Mouse (Mus musculus) forebrain, embryonic 16.5 days (tissue): ENCODE data around the gene Tmbim7. TPM values are rescaled to one million over a fixed set of nuclear protein-coding genes. Genes with fewer than 3 reads are reported as not detected.

Experiments used
- ATAC-seq: fragments of 200-750 bp; cut with Nextera tagmentation; 2 replicates; pipeline ENCODE4 v1.8.0; 2017; ENCODE audit warnings: mild to moderate bottlenecking, moderate library complexity
- H3K27ac ChIP-seq: fragments of 300-500 bp; sonication (generic); 2 replicates; pipeline ENCODE4 v1.5.1; 2014; ENCODE audit warnings: low read length, control low read depth
- H3K27me3 ChIP-seq: fragments of 300-500 bp; sonication (generic); replicated peaks from 2 replicates; pipeline ENCODE4 v1.6.1; 2014; ENCODE audit warnings: low read length; ENCODE audit not compliant: control insufficient read depth, insufficient read depth
- H3K36me3 ChIP-seq: fragments of 300-500 bp; sonication (generic); 2 replicates; pipeline ENCODE4 v1.6.1; 2014; ENCODE audit not compliant: control insufficient read depth, insufficient read depth
- H3K4me1 ChIP-seq: fragments of 300-500 bp; sonication (generic); replicated peaks from 2 replicates; pipeline ENCODE4 v1.6.1; 2014; ENCODE audit warnings: low read length; ENCODE audit not compliant: control insufficient read depth, insufficient read depth
- H3K4me2 ChIP-seq: fragments of 300-500 bp; sonication (generic); 2 replicates; pipeline ENCODE4 v1.6.1; 2014; ENCODE audit warnings: mild to moderate bottlenecking, low read length, control low read depth
- H3K4me3 ChIP-seq: fragments of 300-500 bp; sonication (generic); replicated peaks from 2 replicates; pipeline ENCODE4 v1.5.1; 2014; ENCODE audit warnings: mild to moderate bottlenecking, low read length, control low read depth
- H3K9ac ChIP-seq: fragments of 300-500 bp; sonication (generic); replicated peaks from 2 replicates; pipeline ENCODE4 v1.6.1; 2014; ENCODE audit warnings: low read depth, low read length, control low read depth
- H3K9me3 ChIP-seq: fragments of 300-500 bp; sonication (generic); 2 replicates; pipeline ENCODE4 v1.6.1; 2016; ENCODE audit warnings: low read length; ENCODE audit not compliant: control insufficient read depth
- WGBS: fragments of 180-500 bp; shearing (Covaris S2); extraction: QIAGEN DNeasy Blood & Tissue Kit; methylation state at CpG from one replicate; pipeline ENCODE4 v1.1.7; 2014; 5-methylcytosine and 5-hydroxymethylcytosine counted together
- polyA plus RNA-seq: library from polyadenylated mRNA; unstranded; fragments of >200 nt; fragmentation: Nextera tagmentation; extraction: Ambion mirVana; gene quantifications from 2 replicates; pipeline ENCODE4 v1.2.1, GENCODE M21; 2015

Tmbim7 gene
- polyA plus RNA-seq, 1 experiment from 2014 or later, result not detected

DNA sequence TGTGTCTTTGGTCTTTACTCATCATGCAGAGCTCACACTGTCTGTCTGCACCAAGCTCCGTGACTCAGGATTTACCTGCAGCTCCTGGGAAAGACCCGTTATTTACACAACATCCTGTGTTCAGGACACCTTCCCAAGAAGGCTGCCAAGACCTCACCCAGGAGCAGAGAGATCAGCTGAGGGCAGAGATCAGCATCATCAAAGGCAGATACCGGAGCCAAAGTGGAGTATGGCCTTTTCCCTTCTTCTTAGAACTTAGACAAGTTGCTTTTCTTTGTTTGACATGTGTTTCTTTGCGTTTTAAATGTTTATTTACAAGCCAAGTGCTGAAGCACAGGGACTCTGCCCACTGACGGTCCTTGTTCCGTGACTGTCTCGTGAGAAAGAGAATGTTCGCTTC, 15.7 kb upstream of the Tmbim7 start:
- no peak overlapping the region for H3K9ac ChIP-seq
- H3K4me1 ChIP-seq, result no peaks in the 10 kb centered on the region
- WGBS, result 88% methylated on average over 8 of the region's 8 CpGs
- no peak overlapping the region for H3K4me3 ChIP-seq
- H3K27me3 ChIP-seq, result no peaks in the 10 kb centered on the region
- no peak overlapping the region for H3K4me2 ChIP-seq
- peaks cover 7% of the 10 kb centered on the region for H3K36me3 ChIP-seq
- H3K9me3 ChIP-seq, result no peaks in the 10 kb centered on the region
- no peak for ATAC-seq
- no peak overlapping the region for H3K27ac ChIP-seq

DNA sequence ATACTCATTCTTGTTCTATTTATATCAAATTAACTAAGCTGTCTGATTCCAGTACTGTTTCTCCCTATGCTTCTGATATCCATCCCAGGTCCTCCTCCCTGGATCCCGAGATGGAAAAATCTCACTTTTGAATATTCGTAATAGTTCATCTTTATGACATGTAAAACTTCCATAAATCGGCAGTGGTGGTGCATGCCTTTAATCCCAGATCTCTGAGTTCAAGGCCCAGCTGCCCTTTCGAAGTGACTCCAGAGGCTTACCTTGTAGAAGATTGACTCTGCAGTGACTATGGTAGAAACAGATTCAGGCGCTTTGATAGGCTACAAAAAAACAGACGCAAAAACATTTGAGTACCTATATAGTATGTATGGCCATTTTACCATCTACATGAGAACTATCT, 6.4 kb upstream of the Tmbim7 start:
- Histone ChIP-seq H3K27me3 (no peaks in the 10 kb centered on the region), H3K4me3 (no peak overlapping the region), H3K36me3 (peaks cover 8% of the 10 kb centered on the region; the same call in 1 of the 2 replicates), H3K27ac (no peak overlapping the region), H3K9ac (no peak overlapping the region), H3K4me1 (peaks cover 10% of the 10 kb centered on the region), H3K9me3 (no peaks in the 10 kb centered on the region), H3K4me2 (no peak overlapping the region)
- ATAC-seq, result no peak
- WGBS, result 96% methylated on average over 6 of the region's 6 CpGs

DNA sequence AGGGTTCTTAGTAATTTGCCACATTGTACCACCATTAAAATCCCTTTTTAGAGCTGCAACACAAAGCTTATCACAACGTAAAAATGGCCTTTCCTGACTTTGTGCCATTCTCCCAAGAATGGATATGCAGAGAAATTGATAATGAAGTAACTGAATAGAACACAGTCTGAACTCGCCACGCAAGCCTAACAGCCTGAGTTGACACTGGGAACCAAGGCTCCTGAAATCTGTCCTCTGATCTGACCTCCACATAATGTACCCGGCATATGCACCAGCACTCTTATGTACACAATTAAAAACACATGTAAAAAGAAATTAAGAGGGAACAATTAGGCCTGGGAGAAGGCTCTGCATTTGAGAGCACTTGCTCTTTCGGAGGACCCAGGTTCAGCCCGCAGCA, 5.7 kb upstream of the Tmbim7 start:
- Histone ChIP-seq H3K36me3 (peaks cover 8% of the 10 kb centered on the region; the same call in 1 of the 2 replicates), H3K27ac (no peak overlapping the region), H3K4me2 (no peak overlapping the region), H3K4me3 (no peak overlapping the region), H3K4me1 (peaks cover 10% of the 10 kb centered on the region), H3K9ac (no peak overlapping the region; the same call in 1 of the 2 replicates), H3K27me3 (no peaks in the 10 kb centered on the region), H3K9me3 (no peaks in the 10 kb centered on the region)
- no peak for ATAC-seq
- 78% methylated on average over 6 of the region's 6 CpGs for WGBS

DNA sequence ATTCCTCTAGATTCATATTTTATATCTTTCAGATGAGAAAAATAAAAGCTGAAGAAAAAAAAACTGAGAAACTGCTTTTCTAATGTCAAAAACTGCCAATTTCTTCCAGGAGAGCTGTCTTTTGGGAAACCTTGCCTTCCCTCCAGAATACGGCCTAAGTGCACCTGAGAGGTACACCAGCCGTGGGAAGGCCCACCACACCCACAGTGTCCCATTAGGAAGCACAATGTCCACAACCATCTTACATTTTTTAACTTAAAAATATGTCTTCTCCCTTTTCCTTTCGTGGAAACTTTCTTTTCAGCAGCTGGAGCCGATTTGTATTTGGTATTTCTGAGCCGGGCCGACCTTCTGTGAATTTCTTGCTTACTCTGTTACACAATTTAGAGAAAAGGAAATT, 4.4 kb upstream of the Tmbim7 start:
- peaks cover 10% of the 10 kb centered on the region for H3K4me1 ChIP-seq
- peak overlapping the region; percentile 62 for H3K4me2 ChIP-seq
- H3K27ac ChIP-seq, result no peak overlapping the region
- peak overlapping the region; percentile 92 for H3K4me3 ChIP-seq
- peaks cover 4% of the 10 kb centered on the region; the same call in 1 of the 2 replicates for H3K36me3 ChIP-seq
- no peaks in the 10 kb centered on the region for H3K9me3 ChIP-seq
- ATAC-seq, result no peak
- H3K27me3 ChIP-seq, result no peaks in the 10 kb centered on the region
- peak overlapping the region; percentile 46 for H3K9ac ChIP-seq
- WGBS, result 11% methylated on average over 6 of the region's 6 CpGs

DNA sequence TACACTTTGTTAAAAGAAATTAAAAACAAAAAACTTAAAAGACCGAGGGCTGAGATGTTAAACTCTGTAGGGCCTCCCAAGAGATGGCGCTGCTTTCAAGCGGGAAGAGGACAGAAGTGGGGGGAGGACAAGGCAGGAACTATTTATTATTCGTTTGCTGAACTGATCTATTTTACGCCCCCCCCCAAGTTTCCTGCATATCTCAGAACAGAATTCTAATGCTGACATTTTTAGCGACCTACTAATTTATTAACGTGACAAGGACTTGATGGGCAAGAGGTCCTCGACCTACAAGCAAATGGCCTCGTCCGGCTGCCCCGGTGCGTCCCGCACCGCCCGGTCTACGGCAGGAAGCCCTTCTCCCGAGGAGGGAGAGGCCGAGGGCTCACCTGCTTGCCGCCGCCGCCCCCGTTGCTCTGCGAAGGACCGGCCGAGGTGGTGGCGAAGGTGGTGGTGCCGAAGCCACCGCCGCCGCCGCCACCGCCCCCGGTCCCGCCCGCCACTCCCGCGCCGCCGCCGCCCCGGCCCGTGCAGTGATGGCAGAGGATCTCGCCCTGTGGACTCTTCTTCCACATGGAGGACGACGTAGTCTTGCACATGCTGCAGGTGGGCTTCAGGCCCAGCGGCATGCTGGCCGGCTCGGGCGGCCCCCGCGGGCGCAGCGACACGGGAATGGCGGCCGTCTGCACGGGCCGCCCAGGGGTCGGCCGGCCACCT, 3.8 kb upstream of the Tmbim7 start:
- peaks cover 4% of the 10 kb centered on the region; the same call in 1 of the 2 replicates for H3K36me3 ChIP-seq
- H3K9ac ChIP-seq, result peak overlapping the region; percentile 90
- H3K27me3 ChIP-seq, result no peaks in the 10 kb centered on the region
- peak overlapping the region; percentile 92 for H3K4me3 ChIP-seq
- no peaks in the 10 kb centered on the region for H3K9me3 ChIP-seq
- peaks cover 10% of the 10 kb centered on the region for H3K4me1 ChIP-seq
- 0% methylated on average over 58 of the region's 60 CpGs for WGBS
- H3K4me2 ChIP-seq, result peak overlapping the region; percentile 62
- H3K27ac ChIP-seq, result peak overlapping the region; percentile 89
- peak; percentile 80 for ATAC-seq

DNA sequence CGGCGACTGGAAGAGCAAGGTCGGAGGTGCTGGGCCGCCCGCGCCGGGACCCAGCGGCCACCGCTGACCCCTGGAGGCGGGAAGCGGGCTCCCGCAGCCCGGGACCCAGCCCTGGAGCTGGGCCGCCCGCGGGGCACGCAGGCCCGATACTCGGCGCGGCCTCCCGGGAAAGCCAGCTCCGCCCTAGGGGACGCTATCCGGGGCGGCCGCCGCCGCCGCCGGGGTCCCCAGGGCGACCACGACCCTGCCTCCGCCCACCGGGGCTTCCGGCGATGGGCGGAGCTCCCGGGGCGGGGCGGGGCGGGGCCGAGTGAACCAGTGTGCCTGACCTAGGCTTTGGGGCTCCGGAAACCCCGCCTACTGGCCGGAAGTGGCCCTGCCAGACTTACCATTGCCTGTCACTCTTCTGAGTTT, 3.3 kb upstream of the Tmbim7 start:
- Histone ChIP-seq H3K9ac (peak overlapping the region; percentile 90), H3K4me3 (peak overlapping the region; percentile 92), H3K27me3 (no peaks in the 10 kb centered on the region), H3K4me1 (peaks cover 10% of the 10 kb centered on the region), H3K36me3 (peaks cover 4% of the 10 kb centered on the region; the same call in 1 of the 2 replicates), H3K27ac (peak overlapping the region; percentile 89), H3K4me2 (peak overlapping the region; percentile 62), H3K9me3 (no peaks in the 10 kb centered on the region)
- WGBS, result 0% methylated on average over 20 of the region's 46 CpGs
- peak; percentile 95 for ATAC-seq

DNA sequence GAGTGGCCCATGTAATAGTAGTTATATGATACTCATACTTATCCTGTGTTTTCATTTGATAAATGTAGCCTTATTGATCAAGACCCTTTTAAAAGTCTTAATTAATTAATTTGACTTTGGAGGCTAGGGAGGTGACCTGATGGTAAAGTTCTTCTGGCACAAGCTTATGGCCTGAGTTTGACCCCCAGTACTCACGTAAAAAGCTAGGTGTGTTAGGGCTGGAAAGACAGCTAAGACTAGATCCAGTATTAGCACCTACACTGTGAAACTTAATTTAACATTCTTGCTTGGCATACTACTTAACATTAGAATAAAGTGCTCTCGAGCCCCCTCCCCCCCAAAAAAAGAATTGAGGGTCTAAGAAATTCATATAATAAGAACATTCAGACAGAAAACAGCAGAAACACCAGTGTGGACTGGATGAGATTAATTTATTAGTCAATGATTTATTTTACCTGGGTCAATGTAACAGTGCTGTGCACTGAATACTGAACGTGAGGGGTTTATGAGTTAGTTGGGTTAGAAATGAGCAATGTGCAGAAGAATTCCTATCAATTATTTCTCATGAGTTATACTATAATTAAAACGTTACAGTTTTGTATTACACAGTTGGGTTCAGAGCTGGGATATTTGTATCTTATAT, 2.7 kb upstream of the Tmbim7 start:
- Histone ChIP-seq H3K4me1 (peaks cover 10% of the 10 kb centered on the region), H3K4me2 (peak overlapping the region; percentile 62), H3K36me3 (peaks cover 4% of the 10 kb centered on the region; the same call in 1 of the 2 replicates), H3K27me3 (no peaks in the 10 kb centered on the region), H3K4me3 (no peak overlapping the region; the same call in 1 of the 2 replicates), H3K27ac (no peak overlapping the region), H3K9ac (no peak overlapping the region), H3K9me3 (no peaks in the 10 kb centered on the region)
- ATAC-seq, result peak; percentile 8; the same call in 1 of the 2 replicates
- 55% methylated on average over 4 of the region's 4 CpGs for WGBS

DNA sequence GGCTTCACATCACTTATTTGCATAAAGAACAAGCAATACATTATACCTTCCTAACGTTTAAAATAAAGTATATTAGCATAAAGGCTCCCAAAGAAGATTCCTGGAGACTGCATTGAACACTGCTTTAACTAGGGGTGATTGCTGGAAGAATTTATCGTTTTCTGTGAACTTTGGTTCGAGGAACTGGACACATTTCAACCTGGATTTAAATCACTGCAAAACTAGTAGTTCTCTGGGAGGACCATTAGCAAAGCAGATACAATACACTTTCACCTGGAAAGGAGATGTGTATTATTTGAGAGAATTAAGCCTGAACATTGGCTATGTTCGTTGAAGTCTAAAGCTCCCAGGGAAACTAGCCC, 2.2 kb upstream of the Tmbim7 start:
- Histone ChIP-seq H3K4me3 (no peak overlapping the region), H3K36me3 (peaks cover 4% of the 10 kb centered on the region; the same call in 1 of the 2 replicates), H3K9ac (no peak overlapping the region), H3K4me1 (peaks cover 10% of the 10 kb centered on the region), H3K9me3 (no peaks in the 10 kb centered on the region), H3K27me3 (no peaks in the 10 kb centered on the region), H3K27ac (no peak overlapping the region), H3K4me2 (no peak overlapping the region)
- WGBS, result 74% methylated on average over 4 of the region's 4 CpGs
- ATAC-seq, result no peak

DNA sequence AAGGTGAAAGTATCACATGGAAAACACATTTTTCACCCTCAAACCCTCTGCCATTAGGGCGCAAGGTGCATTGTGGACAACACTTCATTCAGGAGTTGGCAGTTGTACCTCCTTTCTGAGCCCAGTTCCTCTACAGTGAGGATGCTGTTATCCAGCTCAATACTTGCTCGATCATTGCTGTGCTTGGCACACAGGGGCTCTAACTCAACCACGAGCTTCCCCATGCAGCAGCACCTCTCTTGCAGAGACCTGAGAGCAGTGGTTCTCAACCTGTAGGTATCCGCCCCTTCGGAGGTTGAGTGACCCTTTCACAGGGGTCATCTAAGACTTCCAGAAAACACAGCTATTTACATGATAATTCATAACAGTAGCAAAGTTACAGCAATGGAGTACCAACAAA, 640 bp downstream of the Tmbim7 start:
- H3K9ac ChIP-seq, result no peak overlapping the region
- no peak overlapping the region for H3K27ac ChIP-seq
- ATAC-seq, result no peak
- no peak overlapping the region for H3K4me2 ChIP-seq
- 86% methylated on average over 5 of the region's 5 CpGs for WGBS
- no peak overlapping the region for H3K4me3 ChIP-seq
- no peaks in the 10 kb centered on the region for H3K36me3 ChIP-seq
- H3K27me3 ChIP-seq, result no peaks in the 10 kb centered on the region
- peaks cover under 1% of the 10 kb centered on the region for H3K4me1 ChIP-seq
- no peaks in the 10 kb centered on the region for H3K9me3 ChIP-seq
